In genomic region chr15:85670176-85670788, GRCm38 (mm10) we compare ENCODE assay signal across 7 mouse cellular contexts.
A peak's percentile ranks its signal among the peaks of the same experiment; 100 is the strongest.
DNase-seq lines count a peak whose midpoint lies in the region; ATAC-seq and TF ChIP-seq lines count a peak whose summit lies in the region.

No protein-coding gene starts in this region.

- in situ Hi-C loops in ES-E14 (cut with MboI; ENCODE audit: low sequenced_read_pairs in 2 of 2, unreplicated experiment in 2 of 2): no loop called here

- WGBS in forebrain, embryonic 14.5 days: under 1% methylated on average over 46 of the region's 64 CpGs
- 3% methylated on average over 39 of the region's 64 CpGs for WGBS in lung, postnatal 0 days

- peak overlapping the region; percentile 75 for H3K9ac ChIP-seq in ES-E14 (ENCODE audit: insufficient read depth, low read depth, low read length, poor library complexity, severe bottlenecking)
- H3K9ac ChIP-seq in forebrain, embryonic 14.5 days (ENCODE audit: low read length): peak overlapping the region; percentile 100
- H3K9ac ChIP-seq in lung, postnatal 0 days (replicated peaks; ENCODE audit: low read depth): peak overlapping the region; percentile 89

- peaks cover 4% of the 10 kb centered on the region for H3K27me3 ChIP-seq in forebrain, embryonic 14.5 days (replicated peaks; ENCODE audit: control insufficient read depth, insufficient read depth, low read length)
- H3K27me3 ChIP-seq in lung, postnatal 0 days (replicated peaks; ENCODE audit: insufficient read depth, low read length): no peaks in the 10 kb centered on the region

- H3K9me3 ChIP-seq in ES-E14 (ENCODE audit: control insufficient read depth, insufficient read depth, low read depth, low read length): no peaks in the 10 kb centered on the region
- H3K9me3 ChIP-seq in forebrain, embryonic 14.5 days (replicated peaks; ENCODE audit: control insufficient read depth, low read length): no peaks in the 10 kb centered on the region
- no peaks in the 10 kb centered on the region for H3K9me3 ChIP-seq in lung, postnatal 0 days (ENCODE audit: low read length)

- H3K4me1 ChIP-seq in ES-E14 (ENCODE audit: control insufficient read depth in 2 of 2, insufficient read depth in 2 of 2, low read length in 2 of 2, poor library complexity in 1 of 2): no peaks in the 10 kb centered on the region; a peak in 1 of 4 replicates
- peaks cover 18% of the 10 kb centered on the region for H3K4me1 ChIP-seq in bone marrow macrophage, adult 2 months (ENCODE audit: control insufficient read depth, insufficient read depth, low read length)
- peaks cover 39% of the 10 kb centered on the region for H3K4me1 ChIP-seq in forebrain, embryonic 14.5 days (ENCODE audit: control insufficient read depth, insufficient read depth, low read length)
- peaks cover 23% of the 10 kb centered on the region for H3K4me1 ChIP-seq in lung, postnatal 0 days (ENCODE audit: insufficient read depth, low read depth, low read length)

- peak; percentile 74 for ATAC-seq in forebrain, embryonic 14.5 days
- ATAC-seq in lung, postnatal 0 days: peak; percentile 30

- TF ChIP-seq CTCF in bone marrow macrophage, adult 2 months (IDR thresholded peaks at IDR 0.05; ENCODE audit: low read depth, low read length): no peak
- peak; percentile 27 for TF ChIP-seq CTCF in lung, postnatal 0 days (IDR thresholded peaks at IDR 0.05)

- TF ChIP-seq EP300 in lung, postnatal 0 days (IDR thresholded peaks at IDR 0.05): no peak

- no peak overlapping the region for H3K27ac ChIP-seq in ES-E14 (ENCODE audit: insufficient read depth, low read depth, low read length, poor library complexity, severe bottlenecking)
- peak overlapping the region; percentile 77 for H3K27ac ChIP-seq in bone marrow macrophage, adult 2 months (ENCODE audit: insufficient read depth, low read depth, low read length)
- peak overlapping the region; percentile 99 for H3K27ac ChIP-seq in forebrain, embryonic 14.5 days (ENCODE audit: low read depth, low read length)
- H3K27ac ChIP-seq in lung, postnatal 0 days (ENCODE audit: low read length): peak overlapping the region; percentile 99

- no peak for DNase-seq in ES-E14 (ENCODE audit: low read depth, low spot score)
- DNase-seq in forebrain, embryonic 14.5 days (ENCODE audit: low spot score): peak; percentile 84
- DNase-seq in heart, postnatal 36 days: peak; percentile 76 to 91
- DNase-seq in layer of hippocampus, postnatal 10 days (ENCODE audit: low spot score in 2 of 2): peak; percentile 83 to 87
- peak; percentile 73 for DNase-seq in lung, postnatal 0 days (ENCODE audit: low spot score)
- DNase-seq in right cerebral cortex, adult 18-20 months: peak; percentile 79

- peak overlapping the region; percentile 77 to 93 for H3K4me3 ChIP-seq in ES-E14 (ENCODE audit: insufficient read depth in 1 of 2, low read depth in 1 of 2, low read length in 2 of 2, poor library complexity in 1 of 2, severe bottlenecking in 1 of 2)
- peak overlapping the region; percentile 91 for H3K4me3 ChIP-seq in bone marrow macrophage, adult 2 months (ENCODE audit: insufficient read depth, low read length)
- peak overlapping the region; percentile 93 for H3K4me3 ChIP-seq in forebrain, embryonic 14.5 days (ENCODE audit: low read depth, low read length)
- H3K4me3 ChIP-seq in lung, postnatal 0 days (ENCODE audit: low read depth, low read length): peak overlapping the region; percentile 94

- intact Hi-C loops in heart, postnatal 36 days (cut with DNase I): no loop called here

- peak overlapping the region; percentile 85 for H3K4me2 ChIP-seq in forebrain, embryonic 14.5 days (ENCODE audit: low read length)
- peak overlapping the region; percentile 83 for H3K4me2 ChIP-seq in lung, postnatal 0 days (replicated peaks; ENCODE audit: low read depth, low read length)

- H3K36me3 ChIP-seq in ES-E14 (ENCODE audit: control insufficient read depth, insufficient read depth, low read length, poor library complexity, severe bottlenecking): no peaks in the 10 kb centered on the region
- peaks cover 10% of the 10 kb centered on the region; the same call in 1 of the 2 replicates for H3K36me3 ChIP-seq in forebrain, embryonic 14.5 days (ENCODE audit: control insufficient read depth, insufficient read depth, low read length)
- H3K36me3 ChIP-seq in lung, postnatal 0 days (ENCODE audit: insufficient read depth, low read length): no peaks in the 10 kb centered on the region

- no peak; the same call in 1 of the 2 replicates for TF ChIP-seq POLR2A in bone marrow macrophage, adult 2 months (IDR thresholded peaks at IDR 0.05; ENCODE audit: borderline replicate concordance, low read depth, low read length)

TF ChIP-seq in ES-E14, 5 proteins besides CTCF, POLR2A, EP300 and RAD21:
- TF ChIP-seq HCFC1 (IDR thresholded peaks at IDR 0.05; ENCODE audit: borderline replicate concordance, insufficient read depth, low read length) (no peak), CHD2 (IDR thresholded peaks at IDR 0.05; ENCODE audit: low read depth, low read length) (no peak), ZC3H11A (IDR thresholded peaks at IDR 0.05; ENCODE audit: borderline replicate concordance, low read depth, low read length) (no peak), ZNF384 (IDR thresholded peaks at IDR 0.05; ENCODE audit: low read depth, low read length) (no peak), MAFK (IDR thresholded peaks at IDR 0.05; ENCODE audit: insufficient read depth, low read depth, low read length) (no peak)
